Mouse (Mus musculus): ENCODE results near the gene Grb2. TPM values are rescaled to one million over a fixed set of nuclear protein-coding genes. Genes with fewer than 3 reads are reported as not detected.

Grb2 gene
- polyA plus RNA-seq, 1 experiment: 74.7 TPM

DNA sequence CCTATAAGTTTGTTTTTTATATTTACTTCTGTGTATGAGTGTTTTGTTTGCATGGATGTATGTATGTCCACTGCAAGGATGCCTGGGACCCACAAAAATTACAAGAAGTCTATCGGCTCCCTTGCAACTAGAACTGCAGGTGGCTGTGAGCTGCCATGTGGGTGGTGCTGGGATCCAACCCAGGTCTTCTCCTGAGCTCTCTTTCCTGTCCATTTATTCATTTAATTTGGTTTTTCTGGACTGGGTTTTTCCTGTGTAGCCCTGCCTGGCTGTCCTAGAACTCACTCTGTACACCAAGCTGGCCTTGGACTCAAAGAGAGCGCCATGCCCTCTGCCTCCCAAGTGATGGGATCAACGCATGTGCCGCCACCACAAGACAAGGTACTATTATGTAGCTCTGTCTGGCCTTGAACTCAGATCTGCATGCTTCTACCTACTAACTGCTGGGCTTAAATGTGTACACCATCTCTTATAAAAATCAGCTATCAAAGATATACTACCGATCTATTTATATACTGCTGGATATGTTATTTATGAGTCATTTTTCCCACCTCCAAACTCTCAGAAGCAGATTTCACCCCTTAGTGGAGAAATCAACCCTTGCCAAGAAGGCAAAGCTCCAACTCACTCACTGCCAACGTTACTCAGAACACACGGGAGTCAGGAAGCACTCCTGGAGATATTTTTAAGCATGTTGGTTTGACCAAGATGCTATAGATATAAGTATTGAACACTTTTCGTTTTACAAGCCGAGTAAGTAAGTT is 34.7 kb downstream of the Grb2 start:
- Histone ChIP-seq H3K27me3 (ENCODE audit: control insufficient read depth, insufficient read depth, low read length) (no peaks in the 10 kb centered on the region), H3K4me1 (ENCODE audit: control insufficient read depth, insufficient read depth, insufficient read length) (peaks cover 25% of the 10 kb centered on the region; the same call in 1 of the 2 replicates), H3K4me3 (ENCODE audit: extremely low read depth, insufficient read depth, insufficient read length) (no peak overlapping the region), H3K36me3 (ENCODE audit: control insufficient read depth, insufficient read depth, low read length) (peaks cover 10% of the 10 kb centered on the region; the same call in 1 of the 2 replicates), H3K27ac (ENCODE audit: insufficient read depth, low read length) (no peak overlapping the region)
- WGBS: 63% methylated on average over 9 of the region's 9 CpGs
- no peak for DNase-seq (ENCODE audit: low read depth in 1 of 2, low spot score in 2 of 2)
- no peak for TF ChIP-seq CTCF (IDR thresholded peaks at IDR 0.05; ENCODE audit: extremely low read depth, insufficient read depth, insufficient read length, insufficient replicate concordance)
- TF ChIP-seq POLR2A (IDR thresholded peaks at IDR 0.05; ENCODE audit: low read depth, low read length): no peak

DNA sequence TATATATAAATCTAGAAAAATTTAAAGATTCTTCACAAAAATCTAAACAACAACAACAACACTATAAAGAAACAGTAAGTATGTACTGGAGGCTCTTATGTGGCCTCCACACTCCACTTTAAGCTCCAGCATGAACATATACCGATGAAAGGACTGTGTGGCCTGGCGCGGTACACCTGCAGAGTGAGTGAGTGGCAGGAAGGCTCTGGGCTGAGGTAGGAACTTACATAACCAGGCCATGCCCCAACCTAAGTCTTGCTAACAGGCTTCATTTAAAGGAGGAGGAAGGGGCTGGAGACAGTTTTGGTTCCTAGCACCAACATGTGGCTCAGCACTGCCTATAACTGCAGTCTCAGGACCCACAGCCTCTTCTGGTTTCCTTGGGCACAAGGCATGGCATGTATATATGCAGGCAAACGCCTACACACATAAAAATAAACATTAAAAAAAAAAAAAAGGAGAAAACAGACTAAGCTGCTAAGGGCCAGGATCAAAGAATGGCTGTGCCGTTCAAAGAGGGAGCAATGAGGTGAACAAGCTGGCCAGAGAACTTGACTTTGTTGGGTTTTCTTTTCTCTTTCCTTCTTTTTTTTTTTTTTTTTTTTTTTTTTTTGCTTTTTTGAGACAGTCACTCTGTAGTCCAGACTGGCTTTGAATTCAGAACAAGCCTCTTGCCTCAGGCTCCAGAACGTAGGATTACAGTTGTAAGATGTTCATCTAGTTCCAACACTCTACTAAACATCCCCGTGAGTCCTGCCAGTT is 36.0 kb downstream of the Grb2 start:
- Histone ChIP-seq H3K27ac (ENCODE audit: insufficient read depth, low read length) (no peak overlapping the region), H3K27me3 (ENCODE audit: control insufficient read depth, insufficient read depth, low read length) (no peaks in the 10 kb centered on the region), H3K4me1 (ENCODE audit: control insufficient read depth, insufficient read depth, insufficient read length) (peaks cover 27% of the 10 kb centered on the region; the same call in 1 of the 2 replicates), H3K36me3 (ENCODE audit: control insufficient read depth, insufficient read depth, low read length) (peaks cover 3% of the 10 kb centered on the region; the same call in 1 of the 2 replicates), H3K4me3 (ENCODE audit: extremely low read depth, insufficient read depth, insufficient read length) (no peak overlapping the region)
- no peak for DNase-seq (ENCODE audit: low read depth in 1 of 2, low spot score in 2 of 2)
- TF ChIP-seq CTCF (IDR thresholded peaks at IDR 0.05; ENCODE audit: extremely low read depth, insufficient read depth, insufficient read length, insufficient replicate concordance) (no peak), POLR2A (IDR thresholded peaks at IDR 0.05; ENCODE audit: low read depth, low read length) (no peak)
- WGBS: 64% methylated on average over 7 of the region's 7 CpGs

DNA sequence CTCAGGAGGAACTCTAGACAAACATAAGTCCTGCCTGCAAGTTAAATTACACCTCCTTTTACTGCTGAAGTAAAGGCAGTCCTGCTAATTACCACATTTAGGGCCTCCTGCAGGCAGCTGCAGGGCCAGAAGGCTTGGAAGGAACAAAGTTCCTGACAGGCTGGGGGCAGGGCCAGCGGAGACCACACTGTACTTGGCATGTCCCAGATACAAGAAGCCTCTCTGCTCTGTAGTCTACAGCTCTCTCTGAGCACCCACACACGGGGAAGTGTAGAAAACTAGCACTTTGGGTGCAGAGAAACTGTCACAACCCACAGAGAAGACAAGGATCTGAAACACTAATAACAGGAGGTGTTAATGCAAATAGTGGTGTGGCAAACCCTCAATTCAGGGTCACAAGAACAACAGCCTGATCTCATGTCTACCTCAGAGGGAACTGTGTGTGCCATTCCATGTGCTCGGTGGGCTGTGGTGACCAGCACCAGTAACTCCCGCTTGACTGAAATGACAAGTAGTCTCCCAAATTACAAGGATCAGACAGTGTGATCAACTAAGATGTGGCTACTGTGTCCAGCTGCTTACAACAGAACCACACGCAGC is 37.8 kb downstream of the Grb2 start:
- H3K4me3 ChIP-seq (ENCODE audit: extremely low read depth, insufficient read depth, insufficient read length): no peak overlapping the region
- TF ChIP-seq POLR2A (IDR thresholded peaks at IDR 0.05; ENCODE audit: low read depth, low read length): no peak
- no peak for TF ChIP-seq CTCF (IDR thresholded peaks at IDR 0.05; ENCODE audit: extremely low read depth, insufficient read depth, insufficient read length, insufficient replicate concordance)
- no peak for DNase-seq (ENCODE audit: low read depth in 1 of 2, low spot score in 2 of 2)
- H3K27me3 ChIP-seq (ENCODE audit: control insufficient read depth, insufficient read depth, low read length): no peaks in the 10 kb centered on the region
- 53% methylated on average over 5 of the region's 5 CpGs for WGBS
- H3K36me3 ChIP-seq (ENCODE audit: control insufficient read depth, insufficient read depth, low read length): peaks cover 3% of the 10 kb centered on the region
- no peak overlapping the region for H3K27ac ChIP-seq (ENCODE audit: insufficient read depth, low read length)
- H3K4me1 ChIP-seq (ENCODE audit: control insufficient read depth, insufficient read depth, insufficient read length): peaks cover 26% of the 10 kb centered on the region; the same call in 1 of the 2 replicates

DNA sequence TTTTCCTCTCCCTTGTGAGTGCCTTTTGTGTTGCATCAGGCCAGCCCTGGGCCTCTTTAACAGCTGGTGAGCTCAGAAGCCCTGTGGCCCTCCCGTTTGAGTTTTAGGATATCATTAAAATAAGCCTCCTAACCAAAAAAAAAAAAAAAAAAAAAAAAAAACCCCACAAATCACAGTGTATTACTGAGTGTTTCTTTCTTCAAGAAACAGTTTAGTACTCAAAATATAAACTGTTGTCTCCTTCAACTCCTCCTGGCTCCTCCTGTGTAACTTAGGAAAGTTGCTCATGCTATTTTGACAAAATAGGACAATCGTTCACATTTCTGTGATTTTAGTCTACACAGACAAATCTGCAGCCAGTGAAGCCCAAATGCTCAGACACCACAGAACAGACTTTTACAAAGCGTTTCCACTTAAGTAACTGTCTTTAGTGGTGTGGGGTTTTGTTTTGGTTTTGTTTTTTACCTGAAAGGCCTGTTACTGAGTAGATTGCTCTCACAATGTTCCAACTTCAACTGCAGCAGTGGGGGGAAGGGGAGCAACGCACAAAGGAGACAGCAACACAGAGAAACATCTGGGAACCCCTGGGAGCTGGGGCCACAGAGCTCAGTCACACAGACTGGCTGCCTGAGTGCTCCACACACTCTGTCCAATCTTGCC is 44.6 kb downstream of the Grb2 start:
- Histone ChIP-seq H3K27ac (ENCODE audit: insufficient read depth, low read length) (0 out of 2 replicates have a peak overlapping the region, but pooled peaks have one; percentile 2), H3K36me3 (ENCODE audit: control insufficient read depth, insufficient read depth, low read length) (peaks cover 7% of the 10 kb centered on the region), H3K27me3 (ENCODE audit: control insufficient read depth, insufficient read depth, low read length) (no peaks in the 10 kb centered on the region), H3K4me3 (ENCODE audit: extremely low read depth, insufficient read depth, insufficient read length) (no peak overlapping the region), H3K4me1 (ENCODE audit: control insufficient read depth, insufficient read depth, insufficient read length) (peaks cover 10% of the 10 kb centered on the region; the same call in 1 of the 2 replicates)
- WGBS: 52% methylated on average over 4 of the region's 4 CpGs
- DNase-seq (ENCODE audit: low read depth in 1 of 2, low spot score in 2 of 2): no peak
- TF ChIP-seq POLR2A (IDR thresholded peaks at IDR 0.05; ENCODE audit: low read depth, low read length) (no peak), CTCF (IDR thresholded peaks at IDR 0.05; ENCODE audit: extremely low read depth, insufficient read depth, insufficient read length, insufficient replicate concordance) (no peak)

DNA sequence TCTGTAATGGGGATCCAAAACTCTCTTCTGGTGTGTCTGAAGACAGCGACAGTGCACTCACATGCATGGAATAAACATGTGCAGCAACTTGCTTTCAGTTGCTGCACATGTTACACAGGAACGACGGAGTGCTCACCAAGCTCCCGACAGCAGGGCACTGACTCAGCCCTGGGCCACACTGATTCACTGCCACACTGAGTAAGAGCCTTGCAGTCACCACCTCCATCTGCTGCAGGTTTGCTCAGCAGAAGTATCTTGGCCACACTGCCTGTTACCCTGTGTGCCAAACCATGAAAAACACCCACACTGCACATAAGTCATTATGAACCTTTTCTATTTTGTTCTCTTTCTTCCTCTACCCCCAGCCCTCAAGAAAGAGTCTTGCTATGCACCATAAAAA is 48.0 kb downstream of the Grb2 start:
- no peak overlapping the region for H3K27ac ChIP-seq (ENCODE audit: insufficient read depth, low read length)
- H3K4me3 ChIP-seq (ENCODE audit: extremely low read depth, insufficient read depth, insufficient read length): no peak overlapping the region
- DNase-seq (ENCODE audit: low read depth in 1 of 2, low spot score in 2 of 2): no peak
- H3K36me3 ChIP-seq (ENCODE audit: control insufficient read depth, insufficient read depth, low read length): peaks cover 5% of the 10 kb centered on the region
- WGBS: 83% methylated on average over 4 of the region's 4 CpGs
- H3K4me1 ChIP-seq (ENCODE audit: control insufficient read depth, insufficient read depth, insufficient read length): peaks cover 4% of the 10 kb centered on the region; the same call in 1 of the 2 replicates
- no peak for TF ChIP-seq CTCF (IDR thresholded peaks at IDR 0.05; ENCODE audit: extremely low read depth, insufficient read depth, insufficient read length, insufficient replicate concordance)
- no peak for TF ChIP-seq POLR2A (IDR thresholded peaks at IDR 0.05; ENCODE audit: low read depth, low read length)
- H3K27me3 ChIP-seq (ENCODE audit: control insufficient read depth, insufficient read depth, low read length): no peaks in the 10 kb centered on the region

DNA sequence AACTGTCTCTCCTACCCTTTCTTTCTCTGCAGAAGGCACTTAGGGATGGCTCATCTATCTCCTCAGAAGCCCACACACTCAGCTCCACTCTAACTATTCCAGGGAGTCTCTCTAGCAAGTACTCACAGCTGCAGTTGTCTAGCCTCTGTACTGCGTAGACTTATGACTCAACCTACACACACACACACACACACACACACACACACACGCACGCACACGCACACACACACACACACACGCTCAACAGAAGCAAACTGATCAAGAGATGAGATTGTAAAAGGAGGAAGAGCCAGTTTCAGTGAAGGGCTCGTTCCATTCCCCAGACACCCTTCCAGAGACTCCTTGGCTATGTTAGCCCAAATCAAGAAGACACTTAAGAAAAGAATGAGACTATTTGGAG is 49.9 kb downstream of the Grb2 start:
- Histone ChIP-seq H3K27ac (ENCODE audit: insufficient read depth, low read length) (no peak overlapping the region), H3K27me3 (ENCODE audit: control insufficient read depth, insufficient read depth, low read length) (no peaks in the 10 kb centered on the region), H3K4me3 (ENCODE audit: extremely low read depth, insufficient read depth, insufficient read length) (no peak overlapping the region), H3K4me1 (ENCODE audit: control insufficient read depth, insufficient read depth, insufficient read length) (peaks cover 4% of the 10 kb centered on the region; the same call in 1 of the 2 replicates), H3K36me3 (ENCODE audit: control insufficient read depth, insufficient read depth, low read length) (peaks cover 11% of the 10 kb centered on the region)
- TF ChIP-seq CTCF (IDR thresholded peaks at IDR 0.05; ENCODE audit: extremely low read depth, insufficient read depth, insufficient read length, insufficient replicate concordance) (no peak), POLR2A (IDR thresholded peaks at IDR 0.05; ENCODE audit: low read depth, low read length) (no peak)
- no peak for DNase-seq (ENCODE audit: low read depth in 1 of 2, low spot score in 2 of 2)
- 81% methylated on average over 6 of the region's 6 CpGs for WGBS

All from spleen, adult 2 months (tissue).